ENCODE assay signal across 15 mouse cellular contexts in the genomic region with DNA sequence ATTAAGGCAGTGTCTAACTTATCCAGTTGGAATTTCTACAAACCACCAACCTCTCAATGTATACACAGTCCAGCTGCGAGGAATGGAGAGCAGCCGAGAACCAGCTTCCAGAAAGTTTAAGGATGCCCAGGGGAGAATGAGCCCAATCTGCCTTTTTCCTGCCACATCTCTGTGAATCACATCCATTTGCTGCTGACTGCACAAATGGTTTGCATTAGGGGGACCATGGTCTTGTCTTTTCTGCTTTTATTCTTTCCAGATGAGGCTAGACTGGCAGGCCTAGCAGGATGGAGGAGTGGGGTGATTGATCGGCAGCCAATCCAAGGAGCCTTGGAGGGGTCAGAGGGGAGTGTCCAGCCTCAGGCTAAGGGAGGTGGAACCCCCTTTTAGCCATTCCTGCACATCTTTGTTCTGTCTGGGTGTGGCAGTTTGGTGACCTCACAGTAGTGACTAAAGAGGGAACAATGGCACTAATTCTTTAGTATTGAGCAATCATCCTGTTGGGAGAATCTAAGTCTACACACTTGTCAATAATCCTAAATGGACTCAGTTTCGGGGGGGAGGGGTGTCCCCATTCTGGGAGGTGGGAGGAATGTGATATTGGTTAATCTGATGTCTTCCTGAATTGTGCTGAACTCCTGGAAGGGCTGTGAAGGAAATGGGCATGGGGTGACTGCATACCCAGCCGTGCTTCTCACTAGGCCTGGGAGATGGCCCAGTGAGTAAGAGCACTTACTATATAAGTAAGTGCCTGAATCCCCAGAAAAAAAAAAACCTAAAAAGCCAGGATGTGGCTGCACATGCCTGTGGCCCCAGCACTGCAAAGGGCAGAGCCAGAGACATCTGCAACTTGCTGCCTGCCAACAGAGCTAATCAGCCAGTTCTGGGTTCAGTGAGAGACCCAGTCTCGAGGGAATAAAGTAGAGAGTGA. TPM values are rescaled to one million over a fixed set of nuclear protein-coding genes. Genes with fewer than 3 reads are reported as not detected.
DNase-seq lines count a peak whose midpoint lies in the region; ATAC-seq and TF ChIP-seq lines count a peak whose summit lies in the region.
"Had no signal": no experiment of that assay in that cellular context is flagged by ENCODE, and none has a peak within 500 bp of the region (broad histone marks: within the 10 kb centered on the region; RNA-seq: fewer than 3 reads in every experiment).

No protein-coding gene starts in this region.

- H3K27me3 ChIP-seq in lung, postnatal 0 days (replicated peaks; ENCODE audit: insufficient read depth, low read length) = no peaks in the 10 kb centered on the region
- H3K27me3 ChIP-seq in embryonic facial prominence, embryonic 13.5 days = no peaks in the 10 kb centered on the region
- no peaks in the 10 kb centered on the region for H3K27me3 ChIP-seq in intestine, postnatal 0 days (replicated peaks; ENCODE audit: control insufficient read depth, insufficient read depth, low read length)
- H3K27me3 ChIP-seq: lung, embryonic 15.5 days had no signal

- H3K27ac ChIP-seq in lung, postnatal 0 days (ENCODE audit: low read length) = no peak overlapping the region
- H3K27ac ChIP-seq in embryonic facial prominence, embryonic 13.5 days = peak overlapping the region; percentile 87
- H3K27ac ChIP-seq in intestine, postnatal 0 days (ENCODE audit: low read depth, low read length) = no peak overlapping the region
- H3K27ac ChIP-seq: lung, embryonic 15.5 days had no signal

- no peak for TF ChIP-seq EP300 in lung, postnatal 0 days (IDR thresholded peaks at IDR 0.05)

- TF ChIP-seq POLR2A in lung, adult 2 months (IDR thresholded peaks at IDR 0.05; ENCODE audit: borderline replicate concordance, extremely low read depth, low read depth, low read length) = no peak

- peak; percentile 5 for DNase-seq in lung, postnatal 0 days (ENCODE audit: low spot score)
- DNase-seq in lung, adult 2 months = no peak
- peak; percentile 37 for DNase-seq in MN1 (ENCODE audit: low spot score)
- DNase-seq in mesoderm, embryonic 11.5 days (ENCODE audit: low read depth, low spot score) = peak; percentile 75
- DNase-seq in urinary bladder, postnatal 36 days (ENCODE audit: low spot score in 2 of 2) = no peak
- DNase-seq: cerebellum, postnatal 36 days; heart, adult 18-20 months; heart, postnatal 4 days; kidney, adult 11 months had no signal

- ATAC-seq in lung, postnatal 0 days = no peak
- ATAC-seq in embryonic facial prominence, embryonic 13.5 days (ENCODE audit: insufficient number of reproducible peaks, insufficient read depth, low FRiP score, low TSS enrichment, low read depth) = peak; percentile 73
- no peak for ATAC-seq in intestine, postnatal 0 days
- no peak for ATAC-seq in erythroblast, adult 5-6 weeks (replicated peaks; ENCODE audit: low FRiP score, poor library complexity, severe bottlenecking)
- ATAC-seq: forebrain, embryonic 16.5 days had no signal

- H3K36me3 ChIP-seq in lung, postnatal 0 days (ENCODE audit: insufficient read depth, low read length) = no peaks in the 10 kb centered on the region
- H3K36me3 ChIP-seq in embryonic facial prominence, embryonic 13.5 days = no peaks in the 10 kb centered on the region
- H3K36me3 ChIP-seq in intestine, postnatal 0 days (ENCODE audit: control insufficient read depth, insufficient read depth) = no peaks in the 10 kb centered on the region
- H3K36me3 ChIP-seq: lung, embryonic 15.5 days had no signal

- H3K4me2 ChIP-seq in lung, postnatal 0 days (replicated peaks; ENCODE audit: low read depth, low read length) = no peak overlapping the region
- peak overlapping the region; percentile 2; the same call in 1 of the 2 replicates for H3K4me2 ChIP-seq in embryonic facial prominence, embryonic 13.5 days
- no peak overlapping the region for H3K4me2 ChIP-seq in intestine, postnatal 0 days (replicated peaks; ENCODE audit: low read depth)
- H3K4me2 ChIP-seq: lung, embryonic 15.5 days had no signal

- H3K9me3 ChIP-seq in lung, postnatal 0 days (ENCODE audit: low read length) = no peaks in the 10 kb centered on the region
- H3K9me3 ChIP-seq in embryonic facial prominence, embryonic 13.5 days = no peaks in the 10 kb centered on the region
- no peaks in the 10 kb centered on the region for H3K9me3 ChIP-seq in intestine, postnatal 0 days (ENCODE audit: control insufficient read depth)
- H3K9me3 ChIP-seq: lung, embryonic 15.5 days had no signal

- WGBS in lung, postnatal 0 days = 59% methylated on average over 6 of the region's 6 CpGs
- WGBS in lung, adult 2 months = 66% methylated on average over 6 of the region's 6 CpGs
- WGBS in embryonic facial prominence, embryonic 13.5 days = 21% methylated on average over 6 of the region's 6 CpGs
- 79% methylated on average over 6 of the region's 6 CpGs for WGBS in intestine, postnatal 0 days

- no peak overlapping the region for H3K4me3 ChIP-seq in lung, postnatal 0 days (ENCODE audit: low read depth, low read length)
- no peak overlapping the region for H3K4me3 ChIP-seq in lung, adult 2 months (replicated peaks; ENCODE audit: extremely low read depth, low read depth, low read length)
- no peak overlapping the region for H3K4me3 ChIP-seq in embryonic facial prominence, embryonic 13.5 days
- H3K4me3 ChIP-seq in intestine, postnatal 0 days (ENCODE audit: low read depth, low read length) = no peak overlapping the region
- H3K4me3 ChIP-seq: lung, embryonic 15.5 days had no signal

- H3K4me1 ChIP-seq in lung, postnatal 0 days (ENCODE audit: insufficient read depth, low read depth, low read length) = no peaks in the 10 kb centered on the region
- no peaks in the 10 kb centered on the region for H3K4me1 ChIP-seq in lung, adult 2 months (ENCODE audit: control insufficient read depth, insufficient read depth, low read length)
- peaks cover 63% of the 10 kb centered on the region for H3K4me1 ChIP-seq in embryonic facial prominence, embryonic 13.5 days
- no peaks in the 10 kb centered on the region for H3K4me1 ChIP-seq in intestine, postnatal 0 days (replicated peaks; ENCODE audit: control insufficient read depth, insufficient read depth, low read length)
- H3K4me1 ChIP-seq: lung, embryonic 15.5 days had no signal

- no peak overlapping the region for H3K9ac ChIP-seq in lung, postnatal 0 days (replicated peaks; ENCODE audit: low read depth)
- no peak overlapping the region for H3K9ac ChIP-seq in embryonic facial prominence, embryonic 13.5 days
- H3K9ac ChIP-seq in intestine, postnatal 0 days (ENCODE audit: low read depth, low read length) = no peak overlapping the region
- H3K9ac ChIP-seq: lung, embryonic 15.5 days had no signal

- no peak for TF ChIP-seq CTCF in lung, postnatal 0 days (IDR thresholded peaks at IDR 0.05)
- no peak for TF ChIP-seq CTCF in lung, adult 2 months (IDR thresholded peaks at IDR 0.05; ENCODE audit: insufficient read depth, low read length)
- TF ChIP-seq CTCF in intestine, postnatal 0 days (IDR thresholded peaks at IDR 0.05; ENCODE audit: low read depth) = no peak

RNA-seq across cellular contexts. Expression of gene Crabp1, which starts 38.5 kb away (rescaled TPM):
- 2.0 and 2.6 TPM in 2 replicates for polyA plus RNA-seq in lung, postnatal 0 days (2015; fragmentation: Nextera tagmentation; extraction: Ambion mirVana)
- polyA plus RNA-seq in lung, adult 2 months (2012; rRNA removed) = 3.8 and 6.5 TPM in 2 replicates
- 743 and 842 TPM in 2 replicates for polyA plus RNA-seq in embryonic facial prominence, embryonic 13.5 days (2015; fragmentation: Nextera tagmentation; extraction: Ambion mirVana)
- polyA plus RNA-seq in intestine, postnatal 0 days (2015; fragmentation: Nextera tagmentation; extraction: Ambion mirVana) = 3.2 and 3.5 TPM in 2 replicates
- total RNA-seq in erythroblast, adult 5-6 weeks (2015; ENCODE audit: low replicate concordance) = not detected in 2 replicates
- total RNA-seq in erythroblast, adult 5-6 weeks (2017; ENCODE audit: low replicate concordance) = not detected in 2 replicates
- total RNA-seq: heart, adult 18-20 months; megakaryocyte-erythroid progenitor cell, adult 5-6 weeks had no signal

Comparison
In these comparisons a context has a peak if more than half of its experiments do, and no peak if none do; other contexts are left out.
1. DNase-seq: peak in lung, postnatal 0 days (single experiment), MN1 (single experiment) and mesoderm, embryonic 11.5 days (single experiment); none in lung, adult 2 months (single experiment) and urinary bladder, postnatal 36 days (0 of 2).
2. RNA of gene Crabp1, which starts 38.5 kb away (polyA plus RNA-seq): 743 to 842 TPM in embryonic facial prominence, embryonic 13.5 days; 3.8 to 6.5 TPM in lung, adult 2 months, 3.2 to 3.5 TPM in intestine, postnatal 0 days and 2.0 to 2.6 TPM in lung, postnatal 0 days; every median in the first group is over 10 times any median in the second.